Mouse (Mus musculus): ENCODE results near the gene Colgalt2. TPM values are rescaled to one million over a fixed set of nuclear protein-coding genes. Genes with fewer than 3 reads are reported as not detected.
A peak's percentile ranks its signal among the peaks of the same experiment; 100 is the strongest.

The Colgalt2 gene
- polyA plus RNA-seq, 1 experiment from 2014 or later: 2.4 TPM

GRCm38 (mm10) chr1:152553912-152554547 is 154.4 kb downstream of the Colgalt2 start:
- Histone ChIP-seq H3K4me1 (peaks cover 38% of the 10 kb centered on the region), H3K27ac (no peak overlapping the region; the same call in 1 of the 2 replicates), H3K9me3 (no peaks in the 10 kb centered on the region), H3K4me3 (no peak overlapping the region), H3K27me3 (ENCODE audit: insufficient read depth, poor library complexity, severe bottlenecking) (no peaks in the 10 kb centered on the region), H3K36me3 (peaks cover 63% of the 10 kb centered on the region)
- no peak for DNase-seq (ENCODE audit: low spot score)
- 85% methylated on average over 15 of the region's 15 CpGs for whole genome bisulfite sequencing

- no peaks in the 10 kb centered on the region for H3K27me3 ChIP-seq (ENCODE audit: insufficient read depth, poor library complexity, severe bottlenecking)
- DNase-seq (ENCODE audit: low spot score): peak; percentile 92
- peaks cover 47% of the 10 kb centered on the region for H3K36me3 ChIP-seq
- H3K4me1 ChIP-seq: peaks cover 38% of the 10 kb centered on the region
- H3K4me3 ChIP-seq: peak overlapping the region; percentile 2; the same call in 1 of the 2 replicates
- 13% methylated on average over 7 of the region's 7 CpGs for WGBS
- H3K9me3 ChIP-seq: no peaks in the 10 kb centered on the region
- H3K27ac ChIP-seq: peak overlapping the region; percentile 89
These were observed 156.4 kb downstream of the Colgalt2 start for GRCm38 (mm10) chr1:152555944-152556573.

GRCm38 (mm10) chr1:152556576-152557281 is 157.1 kb downstream of the Colgalt2 start:
- Histone ChIP-seq H3K27ac (peak overlapping the region; percentile 89), H3K4me3 (no peak overlapping the region; the same call in 1 of the 2 replicates), H3K9me3 (no peaks in the 10 kb centered on the region), H3K4me1 (peaks cover 40% of the 10 kb centered on the region), H3K27me3 (ENCODE audit: insufficient read depth, poor library complexity, severe bottlenecking) (no peaks in the 10 kb centered on the region), H3K36me3 (peaks cover 40% of the 10 kb centered on the region)
- 42% methylated on average over 14 of the region's 14 CpGs for WGBS
- DNase-seq (ENCODE audit: low spot score): no peak

Other genes starting within 250 kb of the Colgalt2 start
- 75.9 and 94.4 TPM in 2 replicates for gene Tsen15, start 13.1 kb upstream of the Colgalt2 start, polyA plus RNA-seq (2016; fragmentation: Nextera tagmentation; extraction: Ambion mirVana)

All from heart, embryonic 10.5 days (tissue).